Mouse (Mus musculus): ENCODE data around the gene Pde4d.

Gene Pde4d

GRCm38 (mm10) chr13:109623201-109623600, 1173.5 kb downstream of the Pde4d start:
- DNase-seq (ENCODE audit: low spot score in 2 of 2), result no peak

DNA sequence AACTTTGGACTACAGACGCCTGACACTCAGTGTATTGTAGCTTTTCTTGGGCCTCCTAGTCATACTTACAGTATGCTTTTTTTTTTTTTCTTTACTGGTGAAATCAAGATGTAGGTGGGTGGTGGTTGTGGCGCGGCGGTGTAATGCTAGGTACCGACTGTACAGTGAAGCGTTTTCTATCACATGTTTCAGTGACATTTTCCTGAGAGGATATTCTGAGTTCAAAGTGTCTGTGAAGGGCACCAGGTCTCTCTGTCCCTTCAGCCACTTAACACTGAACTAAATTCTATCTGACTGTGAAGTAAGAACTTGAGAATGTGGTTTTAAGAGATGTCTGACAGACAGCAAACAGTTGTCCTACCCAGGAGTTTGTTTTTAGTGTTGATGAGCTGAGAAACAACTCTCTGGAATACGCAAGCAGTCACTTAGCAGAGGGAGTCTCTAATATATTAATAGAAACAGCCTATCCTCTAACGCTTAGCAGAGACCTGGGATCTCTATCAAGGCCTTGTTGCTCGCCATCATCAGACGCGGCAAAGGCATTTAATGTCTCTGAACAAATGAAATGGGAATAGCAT, 1175.1 kb downstream of the Pde4d start:
- DNase-seq (ENCODE audit: low spot score in 2 of 2), result no peak

GRCm38 (mm10) chr13:109625466-109626129, 1175.8 kb downstream of the Pde4d start:
- DNase-seq (ENCODE audit: low spot score in 2 of 2), result no peak

DNA sequence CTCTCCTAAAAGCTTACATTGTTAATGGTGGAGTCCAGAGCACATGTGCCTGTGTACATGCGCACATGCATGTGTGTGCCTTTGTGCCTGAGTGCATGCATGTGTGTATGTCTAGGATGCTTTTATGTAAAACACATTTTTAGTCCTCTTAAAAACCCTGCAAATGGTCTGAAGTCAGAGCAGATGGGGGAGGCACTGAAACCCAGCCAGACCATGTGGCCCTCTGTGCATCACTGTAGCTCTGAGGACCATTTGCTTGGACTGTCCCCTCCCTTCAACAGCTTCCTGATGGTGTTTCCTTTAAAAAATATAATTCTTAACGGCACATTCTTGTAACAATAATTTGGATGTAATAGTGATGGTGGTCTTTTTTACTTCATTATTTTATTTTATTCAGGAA, 1177.5 kb downstream of the Pde4d start:
- no peak for DNase-seq (ENCODE audit: low spot score in 2 of 2)

- no peak for DNase-seq (ENCODE audit: low spot score in 2 of 2)
Measured at GRCm38 (mm10) chr13:109628606-109629005, 1178.9 kb downstream of the Pde4d start.

- no peak for DNase-seq (ENCODE audit: low spot score in 2 of 2)
Measured at GRCm38 (mm10) chr13:109629216-109629615, 1179.5 kb downstream of the Pde4d start.

- DNase-seq (ENCODE audit: low spot score in 2 of 2), result no peak
Measured at GRCm38 (mm10) chr13:109631399-109632026, 1181.8 kb downstream of the Pde4d start.

DNA sequence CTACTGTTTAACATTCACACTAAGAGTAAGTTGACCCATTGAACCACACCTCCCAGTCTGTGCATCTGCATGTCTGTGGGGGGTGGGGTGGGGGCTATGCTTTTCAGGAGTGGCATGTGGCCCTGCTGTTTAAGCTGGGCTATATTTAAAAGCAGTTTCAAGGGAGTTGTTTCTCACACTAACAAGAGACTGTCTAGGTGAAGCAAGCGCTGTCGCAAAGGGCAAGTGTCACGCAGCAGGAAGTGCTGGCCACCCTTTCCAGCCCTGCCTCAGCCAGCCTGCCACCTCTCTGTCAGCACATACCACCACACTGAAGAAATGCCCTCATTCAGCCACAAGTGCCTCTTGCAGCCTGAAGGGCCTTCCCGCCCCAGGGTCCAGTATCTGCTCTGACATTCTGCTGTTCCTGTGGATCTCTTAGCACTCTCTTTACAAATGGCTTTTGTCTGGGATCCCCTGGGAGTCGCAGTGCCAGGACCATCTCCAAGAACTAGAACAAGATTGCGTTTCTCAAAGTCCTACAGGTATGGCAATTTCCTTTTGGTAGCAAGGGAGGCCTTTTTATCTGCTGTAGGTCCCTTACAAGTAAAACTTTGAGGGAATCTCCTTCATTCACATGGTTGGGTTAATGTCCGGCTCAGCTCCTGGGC, 1182.8 kb downstream of the Pde4d start:
- no peak for DNase-seq (ENCODE audit: low spot score in 2 of 2)

DNA sequence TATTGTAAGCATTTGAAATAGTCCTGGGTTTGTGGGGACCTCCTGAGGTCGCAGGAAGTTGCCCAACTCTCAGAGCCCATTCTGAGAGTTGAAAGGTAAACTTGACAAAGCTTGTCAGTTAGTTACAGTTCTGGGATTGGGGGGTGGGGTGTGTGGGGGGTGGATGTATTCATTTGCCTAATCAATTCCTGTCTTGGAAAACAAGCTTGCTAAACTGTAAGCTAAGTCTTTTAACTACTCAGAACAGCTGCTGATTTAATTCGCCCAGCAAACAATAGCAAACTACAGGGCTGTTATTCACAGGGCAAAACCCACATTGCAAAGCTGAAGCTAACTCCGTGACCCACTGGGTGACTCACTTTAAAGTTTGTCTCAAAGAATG, 1183.3 kb downstream of the Pde4d start:
- DNase-seq (ENCODE audit: low spot score in 2 of 2), result no peak

DNA sequence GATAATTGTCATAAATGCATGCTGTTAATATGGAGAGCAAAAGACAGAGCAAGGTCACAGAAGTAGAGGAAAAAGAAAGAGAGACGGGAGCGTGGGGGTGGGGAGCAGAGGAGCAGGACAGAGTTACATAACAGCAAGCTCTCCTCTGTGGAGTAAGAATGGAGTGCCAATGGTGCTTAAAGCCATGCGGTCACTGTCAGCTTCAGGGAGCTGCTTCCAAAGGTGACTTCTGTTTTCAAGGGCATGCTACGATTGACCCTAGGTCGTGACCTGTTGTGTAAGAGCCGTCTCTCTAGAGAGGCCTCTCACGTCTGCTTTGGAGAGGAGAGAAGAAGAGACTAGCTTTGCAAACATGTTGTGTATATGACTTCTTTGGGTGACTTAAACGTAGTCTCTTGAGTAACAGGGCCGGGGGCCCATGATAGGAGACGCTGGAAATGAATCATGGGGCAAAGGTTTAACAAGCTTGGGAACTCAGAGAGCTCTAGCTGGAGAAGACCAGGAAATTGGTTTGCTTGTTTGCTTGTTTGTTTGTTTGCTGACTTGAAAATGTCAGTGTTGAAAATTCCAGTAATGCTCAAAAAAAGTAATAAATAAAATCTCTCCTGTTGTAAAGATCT, 1186.3 kb downstream of the Pde4d start:
- no peak for DNase-seq (ENCODE audit: low spot score in 2 of 2)

DNA sequence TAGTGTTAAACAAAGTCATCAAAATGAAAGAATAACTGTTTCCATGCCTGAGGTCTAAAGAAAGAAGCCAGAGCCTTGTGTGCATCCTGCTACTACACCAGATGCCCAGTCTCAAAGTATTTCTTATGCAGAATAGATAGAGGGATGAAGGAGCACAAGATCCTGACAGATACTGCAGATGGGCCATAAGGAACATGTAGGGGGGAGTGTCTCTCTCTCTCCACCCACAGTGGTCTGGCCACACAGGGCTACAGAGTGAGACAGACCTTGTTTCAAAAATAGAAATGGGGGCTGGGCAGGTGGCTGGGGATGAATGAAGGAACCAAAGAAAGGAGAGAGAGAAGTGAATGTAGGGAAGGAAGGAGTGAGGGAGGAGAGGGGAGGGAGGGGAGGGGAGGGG, 1188.5 kb downstream of the Pde4d start:
- DNase-seq (ENCODE audit: low spot score in 2 of 2), result no peak

DNA sequence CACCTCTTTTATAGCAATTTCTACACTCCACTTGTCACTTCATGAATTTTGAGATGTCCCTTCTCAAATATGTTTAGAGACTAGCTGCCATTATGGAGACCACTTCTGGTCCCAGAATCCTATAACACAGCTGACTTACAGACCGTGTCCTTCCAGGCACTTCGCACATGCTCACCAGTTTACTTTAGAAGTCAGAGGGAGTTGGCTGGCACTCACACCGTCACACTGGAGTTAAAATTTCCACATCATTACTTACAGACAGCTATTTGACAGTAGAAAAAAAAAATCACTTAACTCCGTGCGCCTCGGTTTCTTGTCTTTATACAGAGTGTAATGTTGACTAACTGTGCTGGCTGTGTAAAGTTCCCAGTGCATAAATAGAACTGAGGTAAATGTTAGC, 1189.5 kb downstream of the Pde4d start:
- no peak for DNase-seq (ENCODE audit: low spot score in 2 of 2)

DNA sequence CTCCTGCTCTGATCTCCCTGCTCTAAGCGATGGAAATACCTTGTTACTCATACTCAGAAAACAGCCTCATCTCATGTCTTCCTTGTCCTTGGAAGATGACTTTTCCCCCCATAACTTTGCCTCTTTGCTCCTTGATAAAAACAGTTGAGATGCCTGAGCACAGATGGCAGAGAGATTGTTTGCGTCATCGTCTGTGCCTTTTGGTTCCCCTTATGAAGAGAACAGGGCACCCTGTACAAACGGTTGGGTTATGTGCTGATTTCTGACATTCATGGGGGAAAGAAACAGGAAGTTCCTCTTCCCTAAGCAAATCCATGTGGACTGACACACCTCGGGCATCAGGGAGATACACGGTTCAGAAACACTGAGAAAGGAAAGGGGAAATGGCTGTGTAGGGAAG, 1191.8 kb downstream of the Pde4d start:
- DNase-seq (ENCODE audit: low spot score in 2 of 2), result no peak

DNA sequence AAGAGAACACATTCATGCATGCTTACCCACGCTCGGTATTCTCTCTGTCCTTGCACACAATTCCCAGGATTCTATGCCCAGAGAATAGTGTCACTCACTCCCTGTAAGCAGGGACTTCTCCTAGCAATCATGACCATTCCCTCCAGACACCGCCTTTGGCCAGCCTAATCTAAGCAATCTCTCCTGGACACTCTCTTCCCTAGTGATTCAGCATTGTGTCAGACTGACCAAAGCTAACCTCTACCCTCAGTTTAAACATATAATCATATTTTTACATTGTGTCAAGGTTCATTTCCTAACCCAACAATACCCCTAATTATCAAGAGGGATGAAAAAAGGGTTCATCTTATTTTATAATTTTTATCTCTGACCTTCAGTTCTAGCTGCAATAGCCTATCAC, 1193.7 kb downstream of the Pde4d start:
- DNase-seq (ENCODE audit: low spot score in 2 of 2), result no peak

DNA sequence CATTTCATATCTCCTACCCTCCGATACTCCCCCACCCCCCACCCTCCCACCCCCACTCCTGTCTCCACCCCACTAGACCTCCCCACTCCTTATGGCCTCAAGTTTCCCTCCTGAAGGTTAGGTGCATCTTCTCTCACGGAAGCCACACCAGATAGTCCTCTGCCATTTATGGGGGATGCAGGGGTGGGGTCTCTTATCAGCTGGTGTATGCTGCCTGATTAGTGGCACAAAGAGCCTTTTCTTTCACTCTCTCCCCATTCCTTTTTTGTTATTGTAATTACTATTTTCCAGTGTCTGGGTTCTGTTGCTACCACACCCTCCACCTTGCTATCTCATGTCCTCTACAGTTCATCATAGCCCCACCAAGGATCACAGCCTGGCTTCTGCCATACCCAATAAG, 1194.3 kb downstream of the Pde4d start:
- no peak for DNase-seq (ENCODE audit: low spot score in 2 of 2)

DNA sequence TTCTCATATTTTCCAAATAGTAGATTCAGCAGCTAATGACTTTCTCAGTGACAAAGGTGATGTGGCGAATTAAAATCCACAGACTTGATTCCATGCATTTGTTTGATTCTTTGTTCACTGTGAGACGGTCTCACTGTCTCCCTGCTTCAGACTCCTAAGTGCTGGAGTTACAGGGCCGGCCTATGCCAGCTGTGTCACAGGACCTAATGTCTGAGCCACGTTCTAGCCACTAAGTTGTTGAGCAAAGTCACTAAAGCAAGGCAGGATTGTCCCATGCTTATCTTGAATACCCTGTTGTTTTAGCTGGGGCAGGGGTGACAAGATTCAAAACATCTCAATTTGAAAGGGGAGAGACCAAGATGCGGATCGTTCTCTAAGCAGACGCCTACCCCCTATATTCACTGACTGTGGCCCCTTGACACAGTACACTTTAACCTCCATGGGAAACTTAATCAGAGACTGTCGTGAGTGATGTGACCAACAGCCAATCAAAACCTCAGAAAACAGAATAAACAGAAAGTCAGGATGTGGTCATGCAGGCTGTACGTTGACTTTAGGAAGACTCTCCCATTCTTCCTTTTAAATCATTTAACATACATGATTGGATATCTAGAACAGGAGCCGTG, 1195.6 kb downstream of the Pde4d start:
- DNase-seq (ENCODE audit: low spot score in 2 of 2), result no peak

DNA sequence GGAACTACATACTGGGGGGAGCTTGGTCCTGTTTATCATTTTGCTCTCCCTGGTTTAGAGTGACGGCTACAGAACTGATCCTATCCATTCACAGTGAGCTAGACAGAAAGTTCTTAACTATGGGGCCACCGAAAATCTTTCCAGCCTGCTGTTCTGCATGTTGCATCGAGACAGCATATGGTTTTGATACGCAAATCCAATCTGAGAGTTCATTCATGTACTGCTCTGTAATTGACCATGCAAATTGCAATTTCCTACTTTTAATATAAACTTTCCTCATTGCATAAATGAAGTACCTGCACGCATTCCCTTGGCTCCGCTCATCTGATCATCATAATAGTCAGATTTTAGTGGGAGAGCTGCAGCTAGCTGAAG, 1196.1 kb downstream of the Pde4d start:
- DNase-seq (ENCODE audit: low spot score in 2 of 2), result no peak

DNA sequence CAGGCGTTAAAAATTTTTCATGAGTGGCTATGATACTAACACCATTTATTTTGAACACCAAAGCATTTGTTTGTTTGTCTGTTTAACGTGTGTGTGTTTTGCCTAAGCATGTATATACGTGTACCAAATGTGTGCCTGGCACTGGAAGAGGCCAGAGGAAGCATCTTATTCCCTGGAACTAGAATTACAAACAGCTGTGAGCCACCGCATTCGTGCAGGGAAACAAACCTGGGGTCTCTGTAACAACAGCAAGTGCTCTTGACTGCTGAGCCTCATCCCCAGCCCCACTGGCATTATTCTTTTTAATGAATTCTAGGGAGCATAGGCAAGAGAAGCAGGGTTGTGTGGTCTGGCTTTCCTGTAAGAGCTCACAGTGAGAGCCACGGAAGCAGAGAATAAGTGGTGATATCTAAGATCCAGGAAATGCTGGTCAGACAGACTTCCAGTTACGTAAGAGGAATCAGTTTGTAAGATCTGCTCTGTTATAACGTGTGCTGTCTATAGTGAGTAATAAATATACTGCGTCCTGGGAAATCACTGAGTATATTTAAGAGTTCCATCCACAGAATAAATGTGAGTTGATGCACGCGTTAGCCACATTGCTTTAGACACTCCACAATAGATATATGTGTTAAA, 1197.0 kb downstream of the Pde4d start:
- DNase-seq (ENCODE audit: low spot score in 2 of 2), result no peak

DNA sequence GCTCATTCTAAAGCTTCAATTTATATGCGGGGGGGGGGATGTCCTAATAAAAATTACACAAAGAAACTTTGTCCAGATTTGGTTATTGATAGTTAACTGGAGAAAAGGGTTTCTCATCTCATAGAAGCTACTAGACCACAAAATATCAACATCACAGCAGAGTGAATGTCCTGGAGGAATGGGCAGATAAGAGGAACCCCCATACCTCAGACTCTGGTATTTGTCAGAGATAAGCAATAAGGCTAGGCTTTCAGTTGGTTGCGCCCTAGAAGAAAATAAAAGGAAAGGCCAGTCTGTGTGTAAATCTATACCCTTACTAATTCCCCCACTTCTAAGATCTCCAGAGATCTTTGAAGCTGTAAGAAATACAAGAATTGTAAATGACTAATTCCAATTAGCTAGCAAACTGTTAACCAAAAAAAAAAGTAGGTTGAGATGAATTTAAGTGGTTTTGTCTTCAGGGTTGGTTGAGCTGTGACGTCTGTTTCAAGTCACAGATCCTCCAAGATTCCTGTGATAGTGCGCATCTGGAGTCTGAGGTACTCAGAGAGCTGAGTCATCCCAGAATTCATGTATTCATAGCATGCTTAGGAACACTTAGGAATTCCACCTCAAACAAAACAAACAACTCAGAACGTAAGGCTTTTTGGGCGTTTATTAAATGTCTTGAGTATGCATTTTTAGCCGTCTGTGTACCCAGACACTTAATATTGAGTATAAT, 1197.9 kb downstream of the Pde4d start:
- no peak for DNase-seq (ENCODE audit: low spot score in 2 of 2)

GRCm38 (mm10) chr13:109648311-109648710, 1198.6 kb downstream of the Pde4d start:
- DNase-seq (ENCODE audit: low spot score in 2 of 2), result no peak

Data from urinary bladder, postnatal 4 days (tissue).